Mouse (Mus musculus) kidney, adult 2 months (tissue): ENCODE data around the gene Dock6.

Experiments used
- CTCF ChIP-seq: fragments of 200-500 bp; conservative IDR thresholded peaks from 2 replicates; pipeline ENCODE4 v1.5.1; 2011; ENCODE audit warnings: low read depth, mild to moderate bottlenecking, control low read depth, low read length, moderate library complexity, mixed read lengths; ENCODE audit not compliant: insufficient read depth, insufficient read length
- POLR2A ChIP-seq: fragments of 200-500 bp; IDR thresholded peaks from one replicate; pipeline ENCODE4 v1.6.1; 2011; ENCODE audit warnings: low read depth, low read length, control low read depth

- TF ChIP-seq CTCF = no peak
- no peak for TF ChIP-seq POLR2A
Measured at GRCm38 (mm10) chr9:21867726-21868125, 15.3 kb upstream of the Dock6 start.
